Mouse (Mus musculus) thymus, postnatal 36 days (tissue): ENCODE data around the gene Otop3.
A peak's percentile ranks its signal among the peaks of the same experiment; 100 is the strongest.
"Not testable (repeated sequence)": the region's sequence is repeated elsewhere in the genome, so short reads cannot be mapped to it uniquely, and the experiment has no call there.

Experiments
- DNase-seq, 2 experiments: peaks; one replicate each; pipeline ENCODE4 v3.0.0; 2022; ENCODE audit warnings: mixed read lengths in 2 of 2

Gene Otop3

GRCm38 (mm10) chr11:115367395-115367944 is 32.9 kb downstream of the Otop3 start, which contains the start of gene Hid1:
Hid1 (minus strand) TSS chr11:115367756.
- peak; percentile 92 to 93 for DNase-seq

GRCm38 (mm10) chr11:115370368-115370767 is 35.8 kb downstream of the Otop3 start:
- no peak for DNase-seq

DNA sequence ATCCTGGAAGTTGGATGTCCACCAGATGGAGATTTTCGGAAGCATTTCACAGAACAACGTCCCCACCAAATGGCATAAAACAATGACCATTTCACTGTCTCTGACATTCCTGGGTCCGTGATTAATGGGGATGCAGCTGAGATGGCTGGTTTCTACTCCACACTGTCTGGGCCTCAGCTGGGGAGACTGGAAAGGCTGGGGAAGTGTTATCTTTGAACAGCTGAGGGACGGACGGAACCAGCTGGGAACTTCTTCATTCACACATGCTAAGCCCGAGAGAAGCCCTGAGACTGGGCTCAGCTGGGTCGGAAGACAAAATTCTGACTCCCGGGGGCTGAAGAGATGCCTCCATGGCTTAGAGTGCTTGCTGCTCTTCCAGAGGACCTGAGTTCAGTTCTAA is 36.8 kb downstream of the Otop3 start:
- no peak for DNase-seq

DNA sequence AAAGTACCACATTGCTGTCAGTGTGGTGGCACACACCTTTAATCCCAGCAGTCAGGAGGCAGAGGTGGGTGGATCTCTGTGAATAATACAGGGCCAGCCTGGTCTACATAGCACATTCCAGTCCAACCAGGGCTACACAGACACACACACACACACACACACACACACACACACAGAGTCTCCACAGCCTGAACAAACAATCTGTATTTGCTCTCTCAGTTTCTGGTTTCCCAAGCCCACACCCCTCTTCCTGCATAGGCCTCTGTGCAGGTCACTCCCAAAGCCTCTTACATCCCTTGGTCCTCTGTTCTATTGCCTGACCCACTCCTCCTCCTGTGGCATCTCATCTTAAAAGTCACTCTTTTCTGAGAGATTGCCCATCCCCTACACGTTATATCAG is 37.5 kb downstream of the Otop3 start:
- no peak for DNase-seq

GRCm38 (mm10) chr11:115372737-115373136 is 38.2 kb downstream of the Otop3 start:
- no peak for DNase-seq

DNA sequence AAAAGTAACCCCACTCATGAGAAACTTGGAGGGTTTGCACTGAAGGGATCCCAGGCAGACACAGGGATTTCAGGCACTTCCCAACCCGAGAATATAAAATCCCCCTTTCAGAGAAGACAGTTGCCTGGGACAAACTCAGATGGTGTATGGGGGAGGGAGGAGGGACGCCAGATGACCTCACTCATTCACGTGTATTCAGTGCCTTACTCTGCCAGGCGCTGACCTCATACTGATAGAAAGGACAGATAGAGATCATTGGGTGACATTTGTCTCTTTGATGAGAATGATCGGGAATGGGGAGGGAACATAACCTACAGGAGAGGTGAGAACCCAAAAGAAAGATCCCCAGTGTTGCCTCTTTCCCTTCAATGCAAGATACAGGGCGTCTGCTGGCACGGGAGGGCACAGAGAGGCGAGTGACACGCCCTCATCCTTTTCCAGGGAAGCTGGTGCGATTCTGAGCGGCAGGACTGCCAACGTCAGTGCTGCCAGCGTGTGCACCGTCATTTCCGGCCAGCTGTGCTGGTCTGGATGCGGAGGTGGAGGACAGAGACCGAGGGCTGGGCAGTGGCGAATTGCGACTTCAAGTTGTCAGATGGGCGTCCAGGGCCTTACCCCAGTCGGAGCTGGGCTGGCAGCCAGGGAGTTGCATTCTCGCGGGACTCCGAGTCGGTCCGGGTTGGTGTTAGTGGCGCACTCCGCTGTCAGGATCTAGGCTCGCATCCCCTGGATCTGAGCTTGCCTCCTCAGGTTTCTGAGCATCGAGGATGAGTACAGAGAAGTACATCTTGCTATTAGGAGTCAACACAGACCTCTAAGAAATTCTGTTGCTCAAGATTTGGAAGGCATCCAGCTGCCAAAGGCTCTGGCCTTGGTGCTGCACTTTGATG is 39.5 kb downstream of the Otop3 start:
- no peak for DNase-seq

- DNase-seq = no peak
Observed at GRCm38 (mm10) chr11:115374695-115375425, 40.3 kb downstream of the Otop3 start.

GRCm38 (mm10) chr11:115376722-115377121 is 42.2 kb downstream of the Otop3 start:
- no peak for DNase-seq

GRCm38 (mm10) chr11:115377254-115377653 is 42.7 kb downstream of the Otop3 start:
- DNase-seq = no peak

GRCm38 (mm10) chr11:115377854-115378253 is 43.3 kb downstream of the Otop3 start:
- no peak for DNase-seq

- DNase-seq = no peak
Observed at GRCm38 (mm10) chr11:115381276-115381675, 46.7 kb downstream of the Otop3 start.

GRCm38 (mm10) chr11:115381743-115382539 is 47.4 kb downstream of the Otop3 start, which contains the start of gene Cdr2l:
Cdr2l (plus strand) TSS chr11:115381916.
- DNase-seq = peak; percentile 56 to 69

DNA sequence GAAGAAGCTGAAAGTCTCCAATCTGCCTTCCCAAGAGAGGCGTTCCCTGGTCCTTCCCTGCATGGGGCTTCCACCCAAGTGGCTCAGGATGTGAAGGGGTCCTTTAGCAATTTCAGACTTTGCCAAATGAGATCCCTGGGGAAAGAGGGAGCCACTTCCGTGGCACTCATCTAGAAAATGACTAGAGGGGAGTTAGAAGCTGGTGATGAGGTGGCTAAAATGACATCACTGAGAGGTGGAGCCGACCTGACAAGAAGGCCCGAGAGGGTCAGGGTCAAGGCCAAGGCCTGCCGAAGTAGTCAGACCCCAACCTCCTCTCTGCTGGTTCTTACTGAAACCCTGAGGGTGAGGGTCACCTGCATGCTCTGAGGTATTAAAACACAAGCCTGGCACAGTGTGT is 48.4 kb downstream of the Otop3 start:
- DNase-seq = no peak

- no peak for DNase-seq
Observed at GRCm38 (mm10) chr11:115383701-115384474, 49.4 kb downstream of the Otop3 start.

GRCm38 (mm10) chr11:115384587-115384986 is 50.1 kb downstream of the Otop3 start:
- DNase-seq = no peak

GRCm38 (mm10) chr11:115386859-115387258 is 52.3 kb downstream of the Otop3 start:
- not testable (repeated sequence) for DNase-seq

DNA sequence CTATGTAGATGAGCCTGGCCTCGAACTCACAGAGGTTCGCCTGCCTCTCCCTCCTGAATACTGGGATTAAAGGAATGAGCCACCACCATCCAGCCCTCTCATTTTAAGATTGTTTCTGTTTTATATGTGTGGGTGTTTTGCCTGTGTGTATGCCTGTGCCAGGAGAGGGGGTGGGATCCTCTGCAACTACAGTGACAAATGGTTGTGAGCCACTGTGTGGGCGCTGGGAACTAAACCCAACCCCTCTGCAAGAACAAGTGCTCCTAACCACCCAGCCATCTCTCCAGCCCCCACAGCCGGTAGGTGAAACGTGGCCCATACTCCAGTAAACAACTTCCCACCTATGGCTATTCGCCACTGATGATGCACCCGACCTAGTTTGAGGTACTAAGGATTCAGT is 56.8 kb downstream of the Otop3 start:
- DNase-seq = no peak

- no peak for DNase-seq
Observed at GRCm38 (mm10) chr11:115393721-115394325, 59.3 kb downstream of the Otop3 start.
